Mouse (Mus musculus) bone marrow macrophage, adult 2 months (primary cell): ENCODE data around the gene Tpst1.

Source experiments
- CTCF ChIP-seq: IDR thresholded peaks from 2 replicates; pipeline ENCODE4 v1.5.1; 2012; ENCODE audit warnings: low read depth, mild to moderate bottlenecking, low read length, moderate library complexity
- POLR2A ChIP-seq: IDR thresholded peaks from 2 replicates; pipeline ENCODE4 v1.6.1; 2012; ENCODE audit warnings: mild to moderate bottlenecking, low read depth, low read length, borderline replicate concordance

GRCm38 (mm10) chr5:130043741-130044140, 29.4 kb upstream of the Tpst1 start:
- TF ChIP-seq CTCF (no peak), POLR2A (no peak)
